Mouse (Mus musculus) layer of hippocampus, adult 18-20 months (tissue): ENCODE measurements around the gene Gm10283. TPM values are rescaled to one million over a fixed set of nuclear protein-coding genes. Genes with fewer than 3 reads are reported as not detected.
"Not testable (repeated sequence)": the region's sequence is repeated elsewhere in the genome, so short reads cannot be mapped to it uniquely, and the experiment has no call there.

Experiments used
- DNase-seq, 2 experiments: peaks; one replicate each; pipeline ENCODE4 v3.0.0; 2022; ENCODE audit warnings: low spot score in 2 of 2
- long read RNA-seq: library from polyadenylated mRNA; stranded (forward); transcript quantifications from one replicate; pipeline ENCODE4 v2.0.0, GENCODE M21; 2021
- total RNA-seq, 2 experiments: library from RNA; stranded (reverse); gene quantifications; 2 replicates each; pipeline ENCODE4 v1.2.3; 2021

Gene Gm10283
- total RNA-seq, result not detected
- long read RNA-seq, result 0 reads

GRCm38 (mm10) chr8:60503098-60503497, at the start of gene Gm10283:
Gene Gm10283 (minus strand): TSS chr8:60503198.
- no peak for DNase-seq

GRCm38 (mm10) chr8:60534945-60535344, 31.9 kb upstream of the Gm10283 start:
- no peak for DNase-seq

GRCm38 (mm10) chr8:60518286-60518685, 15.3 kb upstream of the Gm10283 start:
- no peak for DNase-seq

- DNase-seq, result peak; percentile 59 to 82
Measured at GRCm38 (mm10) chr8:60505653-60506521, 2.9 kb upstream of the Gm10283 start, which contains the start of gene Aadat. Gene Aadat (plus strand): TSS chr8:60505932.

- not testable (repeated sequence) for DNase-seq
Measured at GRCm38 (mm10) chr8:60495046-60495445, 8.0 kb downstream of the Gm10283 start.

- no peak for DNase-seq
Measured at GRCm38 (mm10) chr8:60494606-60495005, 8.4 kb downstream of the Gm10283 start.

- DNase-seq, result no peak
Measured at GRCm38 (mm10) chr8:60492471-60492870, 10.5 kb downstream of the Gm10283 start.

GRCm38 (mm10) chr8:60491871-60492270, 11.1 kb downstream of the Gm10283 start:
- no peak for DNase-seq

- DNase-seq, result no peak
Measured at GRCm38 (mm10) chr8:60490147-60490546, 12.9 kb downstream of the Gm10283 start.

- DNase-seq, result peak; percentile 72 to 90
Measured at GRCm38 (mm10) chr8:60466686-60467335, 36.2 kb downstream of the Gm10283 start.

- DNase-seq, result no peak
Measured at GRCm38 (mm10) chr8:60449296-60449695, 53.7 kb downstream of the Gm10283 start.

GRCm38 (mm10) chr8:60444989-60445388, 58.0 kb downstream of the Gm10283 start:
- DNase-seq, result peak; percentile 25 to 56

GRCm38 (mm10) chr8:60438557-60438956, 64.4 kb downstream of the Gm10283 start:
- no peak for DNase-seq

GRCm38 (mm10) chr8:60436872-60437271, 66.1 kb downstream of the Gm10283 start:
- no peak for DNase-seq

- DNase-seq, result no peak
Measured at GRCm38 (mm10) chr8:60432649-60433048, 70.3 kb downstream of the Gm10283 start.

- DNase-seq, result no peak
Measured at GRCm38 (mm10) chr8:60406358-60406757, 96.6 kb downstream of the Gm10283 start.

GRCm38 (mm10) chr8:60404994-60405548, 97.9 kb downstream of the Gm10283 start:
- DNase-seq, result no peak

GRCm38 (mm10) chr8:60393675-60394074, 109.3 kb downstream of the Gm10283 start:
- DNase-seq, result no peak

GRCm38 (mm10) chr8:60386589-60386988, 116.4 kb downstream of the Gm10283 start:
- no peak for DNase-seq
